Mouse (Mus musculus): Measurements from ENCODE around the gene Msmp. TPM values are rescaled to one million over a fixed set of nuclear protein-coding genes. Genes with fewer than 3 reads are reported as not detected.
A peak's percentile ranks its signal among the peaks of the same experiment; 100 is the strongest.
"Not testable (repeated sequence)": the region's sequence is repeated elsewhere in the genome, so short reads cannot be mapped to it uniquely, and the experiment has no call there.

The Msmp gene
- total RNA-seq, 2 experiments from 2014 or later = 0.54 TPM; not detected in 1

- DNase-seq = no peak
These were observed 22.8 kb downstream of the Msmp start for GRCm38 (mm10) chr4:43561436-43561996.

GRCm38 (mm10) chr4:43560976-43561375, 23.3 kb downstream of the Msmp start:
- no peak for DNase-seq

- DNase-seq = peak; percentile 63 to 88
These were observed 24.1 kb downstream of the Msmp start for GRCm38 (mm10) chr4:43560243-43560611.

- DNase-seq = peak in 1 of 2 experiments; percentile 35
These were observed 24.6 kb downstream of the Msmp start for GRCm38 (mm10) chr4:43559519-43560242.

GRCm38 (mm10) chr4:43558631-43559356, 25.5 kb downstream of the Msmp start:
- DNase-seq = peak; percentile 76 to 79

GRCm38 (mm10) chr4:43558028-43558630, 26.2 kb downstream of the Msmp start:
- DNase-seq = peak in 1 of 2 experiments; percentile 30

GRCm38 (mm10) chr4:43555926-43556325, 28.4 kb downstream of the Msmp start:
- no peak for DNase-seq

GRCm38 (mm10) chr4:43553891-43554290, 30.4 kb downstream of the Msmp start:
- DNase-seq = no peak

- no peak for DNase-seq
These were observed 31.9 kb downstream of the Msmp start for GRCm38 (mm10) chr4:43552437-43552836.

GRCm38 (mm10) chr4:43551854-43552253, 32.4 kb downstream of the Msmp start:
- DNase-seq = not testable (repeated sequence)

- DNase-seq = no peak
These were observed 35.2 kb downstream of the Msmp start for GRCm38 (mm10) chr4:43549055-43549454.

GRCm38 (mm10) chr4:43547160-43547559, 37.1 kb downstream of the Msmp start:
- no peak for DNase-seq

GRCm38 (mm10) chr4:43546375-43547047, 37.8 kb downstream of the Msmp start:
- DNase-seq = peak in 1 of 2 experiments; percentile 42

- no peak for DNase-seq
These were observed 42.2 kb downstream of the Msmp start for GRCm38 (mm10) chr4:43542044-43542443.

GRCm38 (mm10) chr4:43536031-43536430, 48.3 kb downstream of the Msmp start:
- no peak for DNase-seq

- no peak for DNase-seq
These were observed 48.7 kb downstream of the Msmp start for GRCm38 (mm10) chr4:43535628-43536027.

GRCm38 (mm10) chr4:43533270-43533669, 51.0 kb downstream of the Msmp start:
- DNase-seq = no peak

Small RNA genes lying within 50 kb of the gene (microRNA-seq; reads per million reads assigned to microRNA genes)
- gene Gm25262 = 0.76 to 2.7 reads per million in 2 experiments

Other genes with a start within 250 kb of the Msmp start
- gene Rusc2, start 202.5 kb downstream of the Msmp start, total RNA-seq (2021) = 10 to 100 TPM; 50.5 to 53.9 TPM
- under 1 TPM in 1 of 2 experiments, not detected in 1; 0.26 TPM for gene Fam166b, start 155.4 kb downstream of the Msmp start, total RNA-seq (2021)
- gene Tesk1, start 142.6 kb downstream of the Msmp start, total RNA-seq (2021) = 10 to 100 TPM; 30.8 to 32.7 TPM
- 1 to 10 TPM in 1 of 2 experiments, under 1 TPM in 1; 0.82 to 4.7 TPM for gene Cd72, start 129.9 kb downstream of the Msmp start, total RNA-seq (2021)
- gene Sit1, start 100.8 kb downstream of the Msmp start, total RNA-seq (2021) = 1 to 10 TPM in 1 of 2 experiments, not detected in 1; 1.1 TPM
- 10 to 100 TPM; 29.2 to 31.7 TPM for gene Ccdc107, start 91.6 kb downstream of the Msmp start, total RNA-seq (2021)
- under 1 TPM in 1 of 2 experiments, not detected in 1; 0.64 TPM for gene Arhgef39, start 84.8 kb downstream of the Msmp start, total RNA-seq (2021)
- gene Car9, start 77.5 kb downstream of the Msmp start, total RNA-seq (2021) = under 1 TPM in 1 of 2 experiments, not detected in 1; 0.36 TPM
- 10 to 100 TPM; 32.1 to 35.2 TPM for gene Tpm2, start 60.7 kb downstream of the Msmp start, total RNA-seq (2021)
- gene Creb3, start 22.2 kb downstream of the Msmp start, total RNA-seq (2021) = 10 to 100 TPM; 38.4 to 52.4 TPM
- 100 to 1,000 TPM in 1 of 2 experiments, 10 to 100 TPM in 1; 98.2 to 111 TPM for gene Tln1, start 21.8 kb downstream of the Msmp start, total RNA-seq (2021)
- gene Rgp1, start 5.8 kb downstream of the Msmp start, total RNA-seq (2021) = 10 to 100 TPM; 24.3 to 27.9 TPM
- gene Gba2, start 5.6 kb downstream of the Msmp start, total RNA-seq (2021) = 10 to 100 TPM in 1 of 2 experiments, 1 to 10 TPM in 1; 9.3 to 10.8 TPM
- 10 to 100 TPM; 39.7 to 42.1 TPM for gene Npr2, start 47.4 kb upstream of the Msmp start, total RNA-seq (2021)
- gene Spag8, start 69.1 kb upstream of the Msmp start, total RNA-seq (2021) = not detected
- gene Hint2, start 72.0 kb upstream of the Msmp start, total RNA-seq (2021) = 100 to 1,000 TPM; 163 to 173 TPM
- gene Tmem8b, start 84.5 kb upstream of the Msmp start, total RNA-seq (2021) = 10 to 100 TPM; 20.0 to 21.0 TPM
- gene Fam221b, start 84.7 kb upstream of the Msmp start, total RNA-seq (2021) = under 1 TPM; 0.15 to 0.28 TPM
- not detected for gene Olfr70, start 116.3 kb upstream of the Msmp start, total RNA-seq (2021)
- gene Olfr71, start 125.8 kb upstream of the Msmp start, total RNA-seq (2021) = not detected
- 1 to 10 TPM; 4.2 to 4.9 TPM for gene Hrct1, start 142.7 kb upstream of the Msmp start, total RNA-seq (2021)
- 1 to 10 TPM; 3.4 to 4.5 TPM for gene Spaar, start 145.5 kb upstream of the Msmp start, total RNA-seq (2021)
- not detected for gene Olfr159, start 186.5 kb upstream of the Msmp start, total RNA-seq (2021)
- gene Olfr156, start 239.4 kb upstream of the Msmp start, total RNA-seq (2021) = not detected

Measured in heart, adult 18-20 months (tissue).